Comparison of ENCODE assay signal across 20 mouse cellular contexts in genomic region chr12:28896577-28896976, GRCm38 (mm10).
DNase-seq lines count a peak whose midpoint lies in the region; ATAC-seq lines count a peak whose summit lies in the region.
"Had no signal": no experiment of that assay in that cellular context is flagged by ENCODE, and none has a peak within 500 bp of the region (broad histone marks: within the 10 kb centered on the region; RNA-seq: fewer than 3 reads in every experiment).

No protein-coding gene starts in this region.

- H3K4me3 ChIP-seq in heart, embryonic 10.5 days: no peak overlapping the region
- H3K4me3 ChIP-seq: embryonic facial prominence, embryonic 15.5 days; erythroblast, embryonic 14.5 days; forebrain, embryonic 10.5 days; heart, embryonic 15.5 days; hindbrain, embryonic 15.5 days had no signal

- DNase-seq in frontal cortex, postnatal 25 days (ENCODE audit: low spot score in 2 of 2): no peak
- peak; percentile 60 for DNase-seq in layer of hippocampus, adult 9-11 months
- DNase-seq in layer of hippocampus, postnatal 10 days (ENCODE audit: low spot score in 2 of 2): no peak
- DNase-seq in right cerebral cortex, adult 18-20 months: peak; percentile 46
- no peak for DNase-seq in right cerebral cortex, postnatal 36 days (ENCODE audit: low spot score in 2 of 2)
- no peak for DNase-seq in heart, embryonic 10.5 days (ENCODE audit: low spot score)
- DNase-seq: adrenal gland, adult 2 months; adrenal gland, postnatal 25 days; cerebellum, adult 2 months; cerebellum, postnatal 10 days; embryo, embryonic 11 days; gastrocnemius, postnatal 10 days; heart, adult 18-20 months; heart, postnatal 14 days had no signal

- WGBS in heart, embryonic 10.5 days: 72% methylated on average over 3 of the region's 3 CpGs

- H3K27me3 ChIP-seq in heart, embryonic 10.5 days (ENCODE audit: insufficient read depth, poor library complexity, severe bottlenecking): no peaks in the 10 kb centered on the region
- H3K27me3 ChIP-seq: embryonic facial prominence, embryonic 15.5 days; heart, embryonic 15.5 days; hindbrain, embryonic 15.5 days had no signal

- peak; percentile 76 for ATAC-seq in frontal cortex, adult (ENCODE audit: low TSS enrichment)

- H3K27ac ChIP-seq in heart, embryonic 10.5 days: no peak overlapping the region
- H3K27ac ChIP-seq: embryonic facial prominence, embryonic 15.5 days; forebrain, embryonic 10.5 days; heart, embryonic 15.5 days; hindbrain, embryonic 15.5 days had no signal

- H3K4me1 ChIP-seq in heart, embryonic 10.5 days: no peaks in the 10 kb centered on the region
- H3K4me1 ChIP-seq: embryonic facial prominence, embryonic 15.5 days; heart, embryonic 15.5 days had no signal

- 0 out of 2 replicates have a peak, but pooled peaks cover 3% of the 10 kb centered on the region for H3K36me3 ChIP-seq in heart, embryonic 10.5 days
- H3K36me3 ChIP-seq: embryonic facial prominence, embryonic 15.5 days; forebrain, embryonic 10.5 days; heart, embryonic 15.5 days; hindbrain, embryonic 15.5 days had no signal

- no peaks in the 10 kb centered on the region for H3K9me3 ChIP-seq in heart, embryonic 10.5 days
- H3K9me3 ChIP-seq: embryonic facial prominence, embryonic 15.5 days; forebrain, embryonic 10.5 days; heart, embryonic 15.5 days; hindbrain, embryonic 15.5 days had no signal

Comparison
In these comparisons a context has a peak if more than half of its experiments do, and no peak if none do; other contexts are left out.
1. DNase-seq: peak in layer of hippocampus, adult 9-11 months (single experiment) and right cerebral cortex, adult 18-20 months (single experiment); none in frontal cortex, postnatal 25 days (0 of 2), layer of hippocampus, postnatal 10 days (0 of 2), right cerebral cortex, postnatal 36 days (0 of 2) and heart, embryonic 10.5 days (single experiment).